Comparison of ENCODE assay signal across 21 mouse cellular contexts in the genomic region with DNA sequence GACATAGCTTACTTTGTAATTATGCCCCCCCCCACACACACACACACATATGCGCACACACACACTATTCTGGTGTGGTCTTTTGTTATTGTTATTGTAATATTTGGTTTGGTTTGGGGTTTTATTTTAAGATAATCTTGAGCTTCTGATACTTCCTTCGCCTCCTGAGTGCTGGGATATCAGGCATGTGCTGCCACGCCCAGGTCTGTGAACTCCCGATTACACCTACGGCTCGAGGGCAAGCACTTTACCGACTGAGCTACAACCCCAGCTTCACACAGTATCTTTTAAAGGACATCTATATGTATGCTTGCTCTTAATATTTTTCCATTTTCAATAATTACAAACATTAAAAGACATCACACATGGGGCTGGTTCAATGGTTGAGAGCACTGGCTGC. TPM values are rescaled to one million over a fixed set of nuclear protein-coding genes. Genes with fewer than 3 reads are reported as not detected.
DNase-seq lines count a peak whose midpoint lies in the region; TF ChIP-seq lines count a peak whose summit lies in the region.
"Had no signal": no experiment of that assay in that cellular context is flagged by ENCODE, and none has a peak within 500 bp of the region (broad histone marks: within the 10 kb centered on the region; RNA-seq: fewer than 3 reads in every experiment).

No protein-coding gene starts in this region.

- peaks cover 21% of the 10 kb centered on the region for H3K4me1 ChIP-seq in heart, adult 2 months (ENCODE audit: control insufficient read depth, insufficient read depth, low read length)
- peaks cover 9% of the 10 kb centered on the region for H3K4me1 ChIP-seq in embryonic facial prominence, embryonic 10.5 days
- H3K4me1 ChIP-seq: embryonic facial prominence, embryonic 12.5 days; neural tube, embryonic 15.5 days had no signal

- H3K9ac ChIP-seq in heart, adult 2 months (ENCODE audit: low read depth, low read length): no peak overlapping the region
- H3K9ac ChIP-seq: embryonic facial prominence, embryonic 12.5 days; kidney, embryonic 15.5 days; neural tube, embryonic 15.5 days had no signal

- DNase-seq in heart, adult 2 months: no peak
- DNase-seq in heart, postnatal 4 days: no peak
- DNase-seq in MEL-GATA-1-ER (ENCODE audit: extremely low read depth, low read depth): peak; percentile 75
- peak; percentile 92 for DNase-seq in liver
- DNase-seq in spleen, postnatal 10 days (ENCODE audit: low spot score in 2 of 2): peak; percentile 57 to 89
- no peak for DNase-seq in embryonic facial prominence, embryonic 10.5 days (ENCODE audit: low spot score)
- no peak for DNase-seq in right cerebral cortex, adult 2 months (ENCODE audit: low spot score in 2 of 2)
- no peak for DNase-seq in frontal cortex, postnatal 25 days (ENCODE audit: low spot score in 2 of 2)
- DNase-seq: adrenal gland, adult 2 months; cerebellum, postnatal 25 days; gastrocnemius, postnatal 10 days had no signal

- no peak for TF ChIP-seq POLR2A in heart, adult 2 months (IDR thresholded peaks at IDR 0.05; ENCODE audit: insufficient read depth, low read depth, low read length)

- H3K4me3 ChIP-seq in heart, adult 2 months: no peak overlapping the region
- H3K4me3 ChIP-seq in embryonic facial prominence, embryonic 10.5 days: no peak overlapping the region
- H3K4me3 ChIP-seq: embryonic facial prominence, embryonic 12.5 days; kidney, embryonic 15.5 days; neural tube, embryonic 15.5 days had no signal

- no peak for TF ChIP-seq EP300 in heart, adult 2 months (IDR thresholded peaks at IDR 0.05; ENCODE audit: insufficient read depth, low read depth, low read length)

- H3K36me3 ChIP-seq in heart, adult 2 months (ENCODE audit: control insufficient read depth, insufficient read depth, low read length): peaks cover 7% of the 10 kb centered on the region
- H3K36me3 ChIP-seq in embryonic facial prominence, embryonic 10.5 days (replicated peaks): no peaks in the 10 kb centered on the region
- H3K36me3 ChIP-seq: embryonic facial prominence, embryonic 12.5 days; kidney, embryonic 15.5 days; neural tube, embryonic 15.5 days had no signal

- H3K27me3 ChIP-seq in heart, adult 2 months (ENCODE audit: control insufficient read depth, insufficient read depth, low read length): no peaks in the 10 kb centered on the region
- no peaks in the 10 kb centered on the region for H3K27me3 ChIP-seq in embryonic facial prominence, embryonic 10.5 days (replicated peaks; ENCODE audit: low read depth, poor library complexity, severe bottlenecking)
- H3K27me3 ChIP-seq: embryonic facial prominence, embryonic 12.5 days; kidney, embryonic 15.5 days; neural tube, embryonic 15.5 days had no signal

- 0 out of 2 replicates have a peak overlapping the region, but pooled peaks have one; percentile 6 for H3K27ac ChIP-seq in heart, adult 2 months
- no peak overlapping the region for H3K27ac ChIP-seq in embryonic facial prominence, embryonic 10.5 days (replicated peaks)
- H3K27ac ChIP-seq: embryonic facial prominence, embryonic 12.5 days; hindbrain, postnatal 0 days; kidney, embryonic 15.5 days; neural tube, embryonic 15.5 days had no signal

- no peak for TF ChIP-seq CTCF in heart, adult 2 months (IDR thresholded peaks at IDR 0.05)

- 58% methylated on average over 7 of the region's 7 CpGs for WGBS in heart, adult 2 months
- WGBS in embryonic facial prominence, embryonic 10.5 days: 84% methylated on average over 7 of the region's 7 CpGs

- H3K9me3 ChIP-seq in embryonic facial prominence, embryonic 10.5 days: no peaks in the 10 kb centered on the region
- H3K9me3 ChIP-seq: embryonic facial prominence, embryonic 12.5 days; kidney, embryonic 15.5 days; neural tube, embryonic 15.5 days had no signal

- no peaks in the 10 kb centered on the region for H3K79me2 ChIP-seq in heart, adult 2 months (replicated peaks; ENCODE audit: control insufficient read depth, insufficient read depth, low read length)

- intact Hi-C loops in heart, adult 2 months (cut with DNase I): no loop called here

RNA-seq across cellular contexts. Expression of gene Sftpb, which starts 24.9 kb away (rescaled TPM):
- total RNA-seq in heart, adult 2 months (2021): not detected
- 9.1 TPM in 1 of 2 replicates, not detected in the other for polyA plus RNA-seq in heart, adult 2 months (2012; rRNA removed)
- total RNA-seq in heart, postnatal 4 days (2021): not detected
- 0.18 TPM in 1 of 2 replicates, not detected in the other for polyA plus RNA-seq in embryonic facial prominence, embryonic 10.5 days (2016; fragmentation: Nextera tagmentation; extraction: Ambion mirVana)
- total RNA-seq: adrenal gland, adult 2 months; gastrocnemius, postnatal 10 days; layer of hippocampus, adult 18-20 months; left cerebral cortex, postnatal 10 days; liver, adult 2 months; monocyte, adult 5-6 weeks had no signal
- polyA plus RNA-seq: embryonic facial prominence, embryonic 12.5 days; forebrain, embryonic 14.5 days; kidney, embryonic 15.5 days; liver, adult 2 months; stomach, embryonic 14.5 days had no signal

RNA-seq across cellular contexts. Expression of gene Atoh8, which starts 44.1 kb away (rescaled TPM):
- 10 to 100 TPM; 11.0 to 13.5 TPM for total RNA-seq in heart, adult 2 months (2021)
- 9.3 and 12.7 TPM in 2 replicates for polyA plus RNA-seq in heart, adult 2 months (2012; rRNA removed)
- 1 to 10 TPM; 7.2 to 8.6 TPM for total RNA-seq in heart, postnatal 4 days (2021)
- polyA plus RNA-seq in embryonic facial prominence, embryonic 10.5 days (2016; fragmentation: Nextera tagmentation; extraction: Ambion mirVana): 17.7 and 21.4 TPM in 2 replicates
- total RNA-seq: monocyte, adult 5-6 weeks had no signal

Comparison
In these comparisons a context has a peak if more than half of its experiments do, and no peak if none do; other contexts are left out.
1. DNase-seq: peak in MEL-GATA-1-ER (single experiment), liver (single experiment) and spleen, postnatal 10 days (2 of 2); none in heart, adult 2 months (0 of 2), heart, postnatal 4 days (single experiment), embryonic facial prominence, embryonic 10.5 days (single experiment), right cerebral cortex, adult 2 months (0 of 2) and frontal cortex, postnatal 25 days (0 of 2).